Mouse (Mus musculus): ENCODE results near the gene Krt15.

Krt15 gene

DNA sequence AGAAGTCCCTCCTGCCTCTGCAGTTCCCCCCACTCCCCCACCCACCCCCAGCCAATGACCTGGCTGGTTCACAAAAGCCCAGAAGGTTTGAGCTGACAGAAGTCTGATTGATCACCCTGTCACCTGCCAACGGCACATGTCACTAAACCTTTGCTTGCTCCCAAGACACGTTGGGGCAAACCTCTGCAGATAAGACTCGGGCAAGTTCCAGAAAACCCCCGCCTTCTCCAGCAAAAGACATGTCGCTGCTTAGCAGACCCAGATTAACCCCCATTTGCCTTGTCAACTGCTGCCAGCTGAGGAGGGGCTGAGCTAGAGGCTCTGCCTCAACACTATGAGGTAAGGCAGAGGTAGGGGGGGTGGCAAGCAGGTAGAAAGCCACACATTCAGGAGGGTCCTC, 831 bp upstream of the Krt15 start:
- DNase-seq (ENCODE audit: extremely low read depth, low read depth, low spot score): no peak

DNA sequence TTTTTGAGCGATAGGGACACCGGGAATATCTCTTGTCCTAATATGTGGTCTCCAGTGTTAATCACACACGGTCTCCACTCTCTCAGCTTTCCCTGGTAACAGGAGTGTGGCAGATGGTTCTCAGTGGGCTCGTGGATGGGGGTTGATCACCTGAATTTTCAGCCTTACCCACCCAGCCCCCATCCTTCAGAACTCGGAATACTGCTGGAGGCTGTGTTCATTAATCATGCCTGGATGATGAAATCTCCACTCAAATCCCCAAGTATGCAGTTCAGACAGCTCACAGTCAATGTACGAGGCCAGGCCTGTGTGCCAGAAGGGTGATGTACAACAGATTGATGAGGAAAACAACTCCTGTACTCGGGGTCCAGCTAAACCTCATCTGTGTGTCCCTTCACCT, 10.8 kb downstream of the Krt15 start:
- DNase-seq (ENCODE audit: extremely low read depth, low read depth, low spot score): no peak

DNA sequence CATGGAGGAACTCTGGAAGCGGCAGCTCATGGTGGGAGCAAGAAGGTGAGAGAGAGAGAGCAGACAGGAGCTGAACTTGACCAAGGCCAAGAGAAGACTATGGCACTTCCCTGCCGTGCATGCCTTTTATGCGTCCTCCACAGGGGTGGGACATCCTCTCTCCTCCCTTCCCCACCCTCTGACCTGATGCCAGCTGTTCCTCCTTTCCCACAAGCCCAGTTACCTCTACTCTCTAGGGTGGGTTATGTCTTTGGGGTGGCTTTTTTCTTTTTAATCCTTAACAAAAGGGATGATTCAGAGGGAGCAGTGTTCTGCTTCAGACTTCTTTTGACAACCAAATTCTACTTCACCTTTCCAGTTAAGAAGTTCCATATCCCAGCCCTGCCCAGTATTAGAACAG, 14.3 kb downstream of the Krt15 start, which contains the start of gene Krt13:
Gene Krt13, minus strand, starts transcription at position 101 of the 400 bp plus-strand sequence.
- DNase-seq (ENCODE audit: extremely low read depth, low read depth, low spot score): no peak

GRCm38 (mm10) chr11:100120331-100120730, 15.4 kb downstream of the Krt15 start:
- no peak for DNase-seq (ENCODE audit: extremely low read depth, low read depth, low spot score)

GRCm38 (mm10) chr11:100113742-100114029, 22.0 kb downstream of the Krt15 start:
- no peak for DNase-seq (ENCODE audit: extremely low read depth, low read depth, low spot score)

- no peak for DNase-seq (ENCODE audit: extremely low read depth, low read depth, low spot score)
Observed at GRCm38 (mm10) chr11:100112935-100113741, 22.6 kb downstream of the Krt15 start.

GRCm38 (mm10) chr11:100105576-100106122, 30.1 kb downstream of the Krt15 start, which contains the start of gene Krt36:
Gene Krt36 (minus strand): TSS chr11:100105626.
- no peak for DNase-seq (ENCODE audit: extremely low read depth, low read depth, low spot score)

GRCm38 (mm10) chr11:100102693-100103429, 32.9 kb downstream of the Krt15 start:
- DNase-seq (ENCODE audit: extremely low read depth, low read depth, low spot score): no peak

DNA sequence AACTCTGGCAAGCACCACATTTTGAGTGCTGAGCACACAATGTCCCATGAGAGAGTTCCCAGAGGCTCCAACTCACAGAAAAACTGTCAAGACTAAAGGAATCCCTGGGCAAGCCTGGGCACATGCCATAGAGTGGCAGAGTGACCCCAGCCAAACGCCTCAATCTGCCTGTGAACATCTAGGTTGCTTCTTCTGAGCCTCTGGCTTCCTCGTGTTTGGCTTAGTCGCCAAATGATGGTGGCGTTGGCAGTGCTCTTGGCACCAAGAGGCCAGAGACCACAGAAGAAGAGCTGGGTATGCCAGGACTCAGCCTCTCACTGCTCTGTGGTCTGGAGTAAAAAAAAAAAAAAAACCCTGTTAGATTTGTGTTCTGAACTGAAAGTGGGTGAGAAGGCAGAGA, 35.3 kb downstream of the Krt15 start:
- DNase-seq (ENCODE audit: extremely low read depth, low read depth, low spot score): peak; percentile 84

- no peak for DNase-seq (ENCODE audit: extremely low read depth, low read depth, low spot score)
Observed at GRCm38 (mm10) chr11:100097819-100098218, 37.9 kb downstream of the Krt15 start.

GRCm38 (mm10) chr11:100096141-100096540, 39.6 kb downstream of the Krt15 start, which contains the start of gene Krt35:
Gene Krt35 (minus strand): TSS chr11:100096241.
- DNase-seq (ENCODE audit: extremely low read depth, low read depth, low spot score): no peak

DNA sequence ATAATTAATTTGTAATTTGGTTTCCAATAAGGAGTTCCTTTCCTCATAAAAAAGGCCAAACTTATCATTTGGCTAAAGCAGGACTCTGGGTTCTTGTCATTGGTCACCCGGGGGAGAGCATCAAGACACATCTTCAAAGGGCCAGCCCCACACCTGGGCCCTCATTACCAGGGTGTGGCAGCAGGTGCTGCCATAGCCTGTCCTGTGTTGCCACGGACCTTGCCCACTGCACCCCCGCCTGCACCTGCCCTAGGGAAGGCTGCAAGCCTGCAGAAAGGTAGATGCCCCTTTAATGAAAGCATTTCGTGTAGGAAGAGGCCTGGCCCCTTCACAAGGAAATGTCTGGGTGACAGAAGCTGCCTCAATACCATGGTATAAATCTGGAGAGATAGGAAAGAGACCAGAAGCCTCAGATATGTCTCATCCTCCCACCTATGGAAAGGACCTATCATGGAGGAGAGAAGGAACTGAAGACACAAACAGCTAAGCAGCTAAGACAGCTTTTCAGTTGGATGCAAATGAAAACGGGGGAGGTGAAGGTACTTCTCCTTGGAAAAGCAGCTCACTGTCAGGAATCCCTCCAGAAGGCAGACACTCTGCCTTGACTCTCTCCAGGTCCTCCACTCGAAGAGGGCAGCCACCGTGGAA, 47.2 kb downstream of the Krt15 start:
- no peak for DNase-seq (ENCODE audit: extremely low read depth, low read depth, low spot score)

GRCm38 (mm10) chr11:100087861-100088260, 47.9 kb downstream of the Krt15 start, which contains the start of gene Krt32:
Gene Krt32 (minus strand): TSS chr11:100088226.
- DNase-seq (ENCODE audit: extremely low read depth, low read depth, low spot score): no peak
